Mouse (Mus musculus): ENCODE results near the gene Kcns1. TPM values are rescaled to one million over a fixed set of nuclear protein-coding genes. Genes with fewer than 3 reads are reported as not detected.

Kcns1 gene
- total RNA-seq, 2 experiments from 2014 or later = 20.3 to 20.7 TPM

DNA sequence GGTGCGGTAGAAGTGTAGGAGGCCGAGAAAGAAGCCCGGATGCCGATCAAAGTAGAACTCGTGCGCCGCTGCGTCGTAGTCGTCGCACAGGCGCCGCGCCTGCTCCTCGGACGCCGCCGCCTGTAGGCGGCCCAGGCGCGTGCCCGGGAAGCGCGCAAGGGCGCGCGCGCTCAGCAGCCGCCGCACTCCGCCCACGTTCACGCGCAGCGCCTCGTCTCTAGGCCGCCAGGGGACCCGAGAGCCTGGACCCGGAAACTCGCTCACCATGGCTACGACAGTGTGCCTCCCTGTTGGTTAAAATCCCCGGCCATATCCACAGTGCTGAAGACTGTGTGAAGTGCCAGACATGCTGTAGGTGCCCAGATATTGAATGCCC is 2.4 kb downstream of the Kcns1 start:
- peak overlapping the region; percentile 39 for H3K4me3 ChIP-seq
- intact Hi-C loops (cut with DNase I) = no loop called here
- H3K27ac ChIP-seq = no peak overlapping the region
- peak; percentile 43 to 56 for DNase-seq (ENCODE audit: extremely low spot score in 1 of 2, low spot score in 2 of 2)
- peak; percentile 33 for TF ChIP-seq CTCF (IDR thresholded peaks at IDR 0.05)

DNA sequence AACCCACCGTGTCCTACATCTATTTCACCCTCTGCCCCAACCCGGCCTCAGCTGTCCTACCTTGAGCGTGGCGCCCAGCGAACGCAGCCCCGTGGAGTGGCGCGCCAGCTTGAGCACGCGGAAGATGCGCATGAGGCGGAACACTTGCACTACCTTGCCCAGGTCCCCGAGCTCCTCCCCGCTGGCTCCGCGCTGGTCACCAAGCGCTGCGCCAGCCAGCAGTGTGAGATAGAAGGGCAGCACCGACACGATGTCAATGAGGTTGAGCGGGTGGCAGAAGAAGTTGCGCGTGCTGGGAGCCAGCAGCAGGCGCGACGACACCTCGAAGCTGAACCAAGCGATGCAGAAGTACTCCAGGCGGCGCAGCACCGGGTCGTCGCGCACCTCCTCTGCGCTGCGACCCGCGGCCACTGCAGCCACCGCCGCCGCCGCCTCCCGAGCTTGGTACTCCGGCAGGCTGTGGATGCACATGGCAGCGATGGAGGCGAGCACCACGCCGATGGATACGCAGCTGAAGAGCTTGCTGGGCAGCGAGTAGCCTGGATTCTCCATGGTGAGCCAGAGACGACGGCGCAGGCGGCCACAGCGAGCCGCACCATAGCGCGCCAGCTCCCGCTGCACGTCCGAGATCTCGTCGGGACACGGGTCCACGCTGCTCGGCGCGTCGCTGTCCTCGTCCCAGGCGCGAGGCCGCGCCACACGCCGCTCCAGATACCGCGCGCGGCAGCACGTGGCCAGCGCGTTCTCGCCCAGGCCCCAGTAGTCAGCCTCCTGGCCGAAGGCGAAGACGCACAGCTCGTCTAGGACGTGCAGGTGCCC is 3.0 kb downstream of the Kcns1 start:
- H3K4me3 ChIP-seq = peak overlapping the region; percentile 39
- intact Hi-C loops (cut with DNase I) = no loop called here
- DNase-seq (ENCODE audit: extremely low spot score in 1 of 2, low spot score in 2 of 2) = peak in 1 of 2 experiments; percentile 29
- no peak overlapping the region for H3K27ac ChIP-seq
- no peak for TF ChIP-seq CTCF (IDR thresholded peaks at IDR 0.05)

DNA sequence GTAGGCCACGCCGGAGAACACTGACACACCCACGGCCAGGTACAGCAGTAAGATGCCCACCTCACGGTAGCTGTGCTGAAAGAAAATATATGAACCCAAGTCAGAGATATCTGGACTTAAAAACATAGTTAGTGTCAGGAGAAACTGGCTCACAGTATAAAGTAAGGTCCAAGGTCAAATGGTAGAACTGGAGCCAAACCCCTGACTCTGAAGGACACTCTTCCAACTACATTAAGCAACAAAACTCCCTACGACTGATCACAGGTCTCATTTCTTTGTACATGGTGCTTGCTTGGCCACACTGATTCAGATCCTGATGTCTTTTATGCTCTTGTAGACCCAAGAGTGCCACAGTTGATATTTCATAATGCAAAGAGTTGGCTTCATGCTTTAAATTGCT is 6.0 kb downstream of the Kcns1 start:
- TF ChIP-seq CTCF (IDR thresholded peaks at IDR 0.05) = no peak
- Histone ChIP-seq H3K27ac (no peak overlapping the region), H3K4me3 (no peak overlapping the region)
- no peak for DNase-seq (ENCODE audit: extremely low spot score in 1 of 2, low spot score in 2 of 2)
- intact Hi-C loops (cut with DNase I) = no loop called here

DNA sequence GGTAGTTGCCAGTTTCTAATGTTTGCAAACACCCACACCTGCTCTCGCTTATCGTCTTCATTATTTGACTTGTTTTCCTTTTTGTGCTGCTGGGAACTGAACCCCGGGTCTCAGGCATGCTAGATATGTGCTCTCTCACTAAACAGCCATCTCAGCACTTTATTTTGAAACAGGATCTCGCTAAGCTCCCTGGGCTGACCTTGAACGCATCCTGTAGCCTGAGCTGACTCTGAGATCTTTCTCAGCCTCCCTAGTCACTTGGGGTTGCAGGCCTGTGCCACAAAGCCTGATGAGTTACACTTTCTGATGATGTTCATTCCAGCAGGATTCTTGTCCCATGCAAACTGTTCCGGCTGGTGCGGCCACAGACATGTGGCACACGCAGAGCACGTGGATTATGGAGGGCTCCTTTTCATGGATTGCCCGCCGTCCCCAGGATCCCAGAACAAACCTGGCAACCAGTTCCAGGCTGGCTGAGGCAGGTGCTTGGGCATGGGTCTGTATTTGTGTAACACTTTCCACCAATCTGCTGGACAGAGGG is 9.3 kb downstream of the Kcns1 start:
- no peak for DNase-seq (ENCODE audit: extremely low spot score in 1 of 2, low spot score in 2 of 2)
- no peak overlapping the region for H3K27ac ChIP-seq
- H3K4me3 ChIP-seq = no peak overlapping the region
- intact Hi-C loops (cut with DNase I) = no loop called here
- TF ChIP-seq CTCF (IDR thresholded peaks at IDR 0.05) = no peak

DNA sequence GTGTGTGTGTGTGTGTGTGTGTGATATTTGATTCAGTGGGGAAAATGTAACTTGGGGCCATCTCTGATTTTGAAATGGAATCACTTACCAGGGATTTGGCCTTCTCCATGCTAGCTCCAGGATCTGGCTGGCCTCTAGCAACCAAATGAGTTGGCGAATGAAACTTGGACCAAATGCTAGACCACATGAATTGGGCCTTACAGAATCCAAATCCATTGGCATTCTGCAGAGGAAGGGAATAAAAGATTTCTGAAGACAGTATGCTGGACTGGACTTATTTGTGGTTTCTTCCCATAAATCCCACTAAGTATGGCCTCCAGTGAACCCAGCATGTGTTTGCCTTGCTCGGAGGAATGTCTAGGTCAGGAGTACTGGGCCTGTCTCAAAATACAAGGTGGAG is 12.1 kb downstream of the Kcns1 start:
- no peak overlapping the region for H3K4me3 ChIP-seq
- DNase-seq (ENCODE audit: extremely low spot score in 1 of 2, low spot score in 2 of 2) = no peak
- no peak for TF ChIP-seq CTCF (IDR thresholded peaks at IDR 0.05)
- H3K27ac ChIP-seq = no peak overlapping the region
- intact Hi-C loops (cut with DNase I) = no loop called here

DNA sequence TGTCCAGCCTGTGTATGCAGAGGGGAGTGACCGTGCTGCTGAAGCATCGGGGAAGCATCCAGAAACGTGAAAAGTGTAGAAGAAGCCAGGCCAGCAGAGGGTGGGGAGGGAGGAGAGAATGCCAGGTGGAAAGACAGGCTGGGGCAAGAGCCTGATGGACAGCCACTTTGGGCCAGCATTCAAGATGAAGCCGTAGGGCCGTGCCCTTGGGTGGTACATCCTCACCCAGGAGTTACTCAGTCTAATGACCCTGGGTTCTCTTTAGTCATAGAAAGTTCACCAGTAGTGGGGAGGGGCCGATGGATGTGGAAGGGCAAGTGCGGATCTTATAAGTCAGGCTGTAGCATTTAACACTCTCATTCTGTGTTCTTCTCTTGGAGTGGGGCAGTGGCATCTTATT is 14.8 kb downstream of the Kcns1 start:
- no peak overlapping the region for H3K4me3 ChIP-seq
- H3K27ac ChIP-seq = no peak overlapping the region
- intact Hi-C loops (cut with DNase I) = no loop called here
- TF ChIP-seq CTCF (IDR thresholded peaks at IDR 0.05) = no peak
- no peak for DNase-seq (ENCODE audit: extremely low spot score in 1 of 2, low spot score in 2 of 2)

DNA sequence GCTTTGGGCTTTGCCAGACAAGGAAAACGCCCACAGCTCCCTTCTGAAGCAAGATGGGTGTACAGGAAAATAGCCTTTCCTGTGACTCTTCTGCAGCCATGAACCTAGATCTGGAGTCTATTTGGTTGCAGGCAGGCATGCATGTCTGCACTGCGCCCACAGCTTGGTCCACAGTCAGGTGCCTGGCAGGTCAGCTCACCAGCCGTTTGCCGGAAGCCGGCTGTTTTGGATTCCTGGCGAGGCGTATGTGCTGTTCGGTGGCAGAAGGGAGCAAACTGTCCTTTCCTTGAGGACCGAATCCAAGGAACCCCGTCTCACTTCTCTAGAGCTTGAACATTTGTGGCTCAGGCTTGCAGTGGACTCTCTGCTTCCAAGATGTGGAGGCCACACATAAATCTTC is 16.9 kb downstream of the Kcns1 start:
- no peak overlapping the region for H3K4me3 ChIP-seq
- H3K27ac ChIP-seq = no peak overlapping the region
- no peak for DNase-seq (ENCODE audit: extremely low spot score in 1 of 2, low spot score in 2 of 2)
- no peak for TF ChIP-seq CTCF (IDR thresholded peaks at IDR 0.05)
- intact Hi-C loops (cut with DNase I) = no loop called here

DNA sequence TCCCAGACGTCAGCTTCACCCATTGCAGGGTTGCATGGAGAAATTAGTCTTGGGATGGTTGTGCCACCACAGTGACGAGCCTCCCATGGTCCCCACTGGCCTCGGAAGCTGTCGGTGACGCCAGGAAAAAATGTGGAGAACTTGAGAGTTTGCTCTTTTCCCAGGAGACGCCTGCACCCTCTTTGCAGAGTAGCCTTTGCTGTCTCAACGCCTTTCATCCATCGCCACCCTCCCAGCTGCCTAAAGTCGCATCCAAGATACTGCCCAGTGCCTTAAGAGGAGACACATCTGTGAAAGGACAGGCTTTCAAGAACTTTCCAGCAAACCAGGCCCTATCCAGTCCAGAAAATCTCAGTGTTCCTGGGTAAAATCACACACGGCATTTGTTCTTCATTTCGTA is 18.6 kb downstream of the Kcns1 start:
- Histone ChIP-seq H3K27ac (no peak overlapping the region), H3K4me3 (no peak overlapping the region)
- no peak for TF ChIP-seq CTCF (IDR thresholded peaks at IDR 0.05)
- intact Hi-C loops (cut with DNase I) = no loop called here
- DNase-seq (ENCODE audit: extremely low spot score in 1 of 2, low spot score in 2 of 2) = no peak

DNA sequence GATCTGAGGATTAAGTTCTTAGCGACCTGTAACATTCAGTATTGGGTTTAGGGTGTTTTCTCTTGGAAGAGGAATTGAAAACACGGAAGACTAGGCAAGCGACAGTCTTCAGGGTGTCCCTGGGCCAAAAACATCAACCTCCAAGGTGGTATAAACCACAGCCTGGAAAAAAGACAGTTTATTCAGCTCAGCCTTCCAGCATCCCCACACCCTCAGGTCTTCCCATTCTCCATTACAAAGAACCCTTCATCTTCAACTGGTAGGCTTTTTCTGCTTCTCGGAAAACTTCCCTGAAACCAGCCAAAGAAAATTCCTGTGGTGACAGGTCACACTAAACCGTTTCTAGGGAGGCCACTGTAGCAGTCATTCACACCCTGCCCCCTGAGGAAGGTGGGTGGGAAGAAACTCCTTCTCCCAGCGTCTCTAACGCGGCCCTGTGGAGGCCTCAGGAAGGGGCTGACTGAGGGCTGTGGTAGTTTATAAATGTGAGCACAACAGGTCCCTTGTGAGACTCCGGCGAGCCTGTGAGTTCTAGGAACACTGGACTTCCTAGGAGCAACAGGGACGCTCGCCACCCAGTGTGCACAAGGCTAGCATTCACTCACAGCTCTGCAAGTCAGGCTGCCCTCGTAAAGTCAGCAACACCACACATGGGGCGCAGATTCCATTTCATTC is 20.7 kb downstream of the Kcns1 start:
- H3K27ac ChIP-seq = no peak overlapping the region
- no peak for TF ChIP-seq CTCF (IDR thresholded peaks at IDR 0.05)
- H3K4me3 ChIP-seq = no peak overlapping the region
- intact Hi-C loops (cut with DNase I) = no loop called here
- no peak for DNase-seq (ENCODE audit: extremely low spot score in 1 of 2, low spot score in 2 of 2)

DNA sequence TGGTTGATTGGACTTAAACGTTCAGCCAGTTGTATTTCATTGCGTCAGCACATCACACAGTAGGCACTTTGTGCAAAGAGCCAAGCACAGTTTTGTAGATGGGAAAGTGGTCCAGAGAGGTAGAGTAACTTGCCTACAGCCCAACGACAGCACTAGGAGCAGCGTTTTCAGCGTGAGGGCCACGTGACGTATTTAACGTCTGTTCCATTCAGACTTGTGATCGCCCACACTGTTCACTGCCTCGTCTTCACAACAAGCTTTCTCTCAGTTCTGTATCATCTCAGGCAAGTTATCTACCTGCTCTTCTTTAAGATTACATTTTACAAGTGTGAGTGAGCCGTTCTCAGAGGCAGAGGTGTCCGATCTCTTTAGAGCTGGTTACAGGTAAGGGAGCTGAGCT is 24.4 kb downstream of the Kcns1 start:
- DNase-seq (ENCODE audit: extremely low spot score in 1 of 2, low spot score in 2 of 2) = no peak
- Histone ChIP-seq H3K27ac (no peak overlapping the region), H3K4me3 (no peak overlapping the region)
- no peak for TF ChIP-seq CTCF (IDR thresholded peaks at IDR 0.05)
- intact Hi-C loops (cut with DNase I) = no loop called here

DNA sequence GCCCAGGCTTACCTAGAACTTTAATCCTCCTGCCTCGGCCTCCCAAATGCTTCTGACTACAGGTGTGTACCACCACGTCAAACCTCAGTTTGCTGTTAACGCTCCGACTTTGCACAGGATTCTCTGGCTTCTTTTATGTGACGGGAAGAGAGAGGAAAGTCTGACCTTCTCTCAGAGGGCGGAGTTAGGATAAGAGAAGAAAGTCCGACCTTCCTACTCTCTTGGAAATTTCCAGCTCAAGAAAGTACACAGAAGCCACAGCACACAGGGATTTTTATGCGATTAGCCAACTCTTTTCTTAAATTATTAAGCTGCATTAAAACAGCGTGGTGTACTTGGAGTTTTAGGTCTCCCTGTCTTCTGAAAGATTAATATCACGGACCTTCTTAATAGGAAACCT is 26.4 kb downstream of the Kcns1 start:
- Histone ChIP-seq H3K4me3 (no peak overlapping the region), H3K27ac (no peak overlapping the region)
- no peak for TF ChIP-seq CTCF (IDR thresholded peaks at IDR 0.05)
- intact Hi-C loops (cut with DNase I) = no loop called here
- no peak for DNase-seq (ENCODE audit: extremely low spot score in 1 of 2, low spot score in 2 of 2)

DNA sequence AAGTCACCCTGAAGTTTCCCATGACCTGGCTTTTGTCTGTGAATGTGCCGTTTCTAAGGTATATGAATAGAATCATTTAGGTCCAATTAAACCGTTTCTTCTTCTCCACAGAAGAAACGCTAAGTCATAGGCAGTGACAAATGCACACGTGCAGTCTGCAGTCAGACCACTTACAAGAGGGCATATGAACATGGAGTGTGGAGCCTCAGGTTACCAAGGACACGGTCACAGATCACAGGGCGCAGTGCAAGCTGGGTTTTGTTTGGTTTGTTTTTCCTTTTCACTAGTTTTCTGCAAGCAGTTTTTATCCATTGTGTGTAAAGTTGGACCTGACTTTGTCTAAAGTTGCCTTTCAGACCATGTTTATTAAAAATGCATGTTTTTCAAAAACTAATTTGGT is 26.9 kb downstream of the Kcns1 start:
- DNase-seq (ENCODE audit: extremely low spot score in 1 of 2, low spot score in 2 of 2) = no peak
- Histone ChIP-seq H3K4me3 (no peak overlapping the region), H3K27ac (no peak overlapping the region)
- intact Hi-C loops (cut with DNase I) = no loop called here
- no peak for TF ChIP-seq CTCF (IDR thresholded peaks at IDR 0.05)

All from left cerebral cortex, adult 2 months (tissue).